Mouse (Mus musculus) liver, postnatal 0 days (tissue): Measurements from ENCODE around the gene Gm49396. TPM values are rescaled to one million over a fixed set of nuclear protein-coding genes. Genes with fewer than 3 reads are reported as not detected.

Source experiments
- ATAC-seq: fragments of 200-750 bp; cut with Nextera tagmentation; 2 replicates; pipeline ENCODE4 v1.8.0; 2017; ENCODE audit warnings: mild to moderate bottlenecking, moderate library complexity
- DNase-seq: peaks from one replicate; pipeline ENCODE4 v3.0.0-alpha.2; 2016
- H3K27ac ChIP-seq: fragments of 300-500 bp; sonication (generic); 2 replicates; pipeline ENCODE4 v1.5.1; 2014; ENCODE audit warnings: antibody characterized with exemption, moderate library complexity, mild to moderate bottlenecking, low read depth
- H3K27me3 ChIP-seq: fragments of 300-500 bp; sonication (generic); 2 replicates; pipeline ENCODE4 v1.6.1; 2014; ENCODE audit warnings: low read length, control low read depth, mixed read lengths; ENCODE audit not compliant: insufficient read depth
- H3K36me3 ChIP-seq: fragments of 300-500 bp; sonication (generic); replicated peaks from 2 replicates; pipeline ENCODE4 v1.6.1; 2014; ENCODE audit warnings: mild to moderate bottlenecking, control low read depth, low read length, moderate library complexity, mixed read lengths; ENCODE audit not compliant: insufficient read depth
- H3K4me1 ChIP-seq: fragments of 300-500 bp; sonication (generic); 2 replicates; pipeline ENCODE4 v1.6.1; 2014; ENCODE audit warnings: antibody characterized with exemption, mild to moderate bottlenecking, control low read depth; ENCODE audit not compliant: insufficient read depth
- H3K4me2 ChIP-seq: fragments of 300-500 bp; sonication (generic); 2 replicates; pipeline ENCODE4 v1.6.1; 2014; ENCODE audit warnings: low read depth, mild to moderate bottlenecking, low read length, moderate library complexity, mixed read lengths
- H3K4me3 ChIP-seq: fragments of 300-500 bp; sonication (generic); 2 replicates; pipeline ENCODE4 v1.5.1; 2014; ENCODE audit warnings: low read depth, low read length
- H3K9ac ChIP-seq: fragments of 300-500 bp; sonication (generic); replicated peaks from 2 replicates; pipeline ENCODE4 v1.6.1; 2014; ENCODE audit warnings: mild to moderate bottlenecking, moderate library complexity
- H3K9me3 ChIP-seq: fragments of 300-500 bp; sonication (generic); 2 replicates; pipeline ENCODE4 v1.6.1; 2016; ENCODE audit warnings: mild to moderate bottlenecking, control low read depth, low read length, mixed read lengths
- CTCF ChIP-seq: sonication (generic); IDR thresholded peaks from 2 replicates; pipeline ENCODE4 v1.5.1; 2016; ENCODE audit warnings: antibody characterized with exemption, low read depth
- EP300 ChIP-seq: IDR thresholded peaks from 2 replicates; pipeline ENCODE4 v1.6.1; 2016; ENCODE audit warnings: antibody characterized with exemption, low read depth, mild to moderate bottlenecking
- WGBS: fragments of 180-500 bp; shearing (Covaris S2); extraction: QIAGEN DNeasy Blood & Tissue Kit; methylation state at CpG from one replicate; pipeline ENCODE4 v1.1.7; 2014; ENCODE audit not compliant: insufficient replicate concordance; 5-methylcytosine and 5-hydroxymethylcytosine counted together
- polyA plus RNA-seq: library from polyadenylated mRNA; unstranded; fragments of >200 nt; fragmentation: Nextera tagmentation; extraction: Ambion mirVana; gene quantifications from 2 replicates; pipeline ENCODE4 v1.2.1, GENCODE M21; 2015

The Gm49396 gene
- polyA plus RNA-seq, 1 experiment from 2014 or later = 1.8 TPM

GRCm38 (mm10) chr7:30533941-30534632, 29.1 kb upstream of the Gm49396 start:
- Histone ChIP-seq H3K27me3 (no peaks in the 10 kb centered on the region), H3K4me2 (peak overlapping the region; percentile 100), H3K36me3 (peaks cover 16% of the 10 kb centered on the region), H3K4me1 (peaks cover 14% of the 10 kb centered on the region), H3K4me3 (peak overlapping the region; percentile 73), H3K9ac (peak overlapping the region; percentile 76), H3K27ac (peak overlapping the region; percentile 57; the same call in 1 of the 2 replicates), H3K9me3 (no peaks in the 10 kb centered on the region)
- WGBS = 16% methylated on average over 25 of the region's 26 CpGs
- TF ChIP-seq EP300 (no peak), CTCF (no peak)
- DNase-seq = peak; percentile 14
- no peak for ATAC-seq

- DNase-seq (peak; percentile 98), ATAC-seq (peak; percentile 97)
- H3K4me1 ChIP-seq = peaks cover 14% of the 10 kb centered on the region
- peak within 1 kb of the TSS; percentile 57 for H3K27ac ChIP-seq
- no peaks in the 10 kb centered on the region for H3K9me3 ChIP-seq
- no peaks in the 10 kb centered on the region for H3K27me3 ChIP-seq
- under 1% methylated on average over 44 of the region's 84 CpGs for WGBS
- TF ChIP-seq CTCF (no peak), EP300 (no peak)
- H3K4me3 ChIP-seq = peak within 1 kb of the TSS; percentile 73
- peak within 1 kb of the TSS; percentile 100 for H3K4me2 ChIP-seq
- H3K36me3 ChIP-seq = peaks cover 12% of the 10 kb centered on the region
- peak within 1 kb of the TSS; percentile 76 for H3K9ac ChIP-seq
These were observed 28.2 kb upstream of the Gm49396 start, which contains the start of gene Arhgap33 for GRCm38 (mm10) chr7:30534633-30535577. Arhgap33 (minus strand) TSS chr7:30535060.

- Histone ChIP-seq H3K36me3 (peaks cover 4% of the 10 kb centered on the region; the same call in 1 of the 2 replicates), H3K27me3 (no peaks in the 10 kb centered on the region), H3K4me3 (no peak overlapping the region), H3K4me1 (peaks cover 3% of the 10 kb centered on the region), H3K27ac (no peak overlapping the region), H3K9ac (no peak overlapping the region), H3K9me3 (no peaks in the 10 kb centered on the region), H3K4me2 (no peak overlapping the region)
- no peak for ATAC-seq
- no peak for TF ChIP-seq EP300
- TF ChIP-seq CTCF = no peak
- WGBS = 81% methylated on average over 7 of the region's 7 CpGs
- peak; percentile 8 for DNase-seq
These were observed 22.6 kb upstream of the Gm49396 start for GRCm38 (mm10) chr7:30540572-30540971.

GRCm38 (mm10) chr7:30544327-30544726, 18.8 kb upstream of the Gm49396 start:
- no peaks in the 10 kb centered on the region for H3K4me1 ChIP-seq
- no peak overlapping the region for H3K4me2 ChIP-seq
- no peaks in the 10 kb centered on the region for H3K27me3 ChIP-seq
- WGBS = 52% methylated on average over 2 of the region's 2 CpGs
- H3K9ac ChIP-seq = no peak overlapping the region
- no peaks in the 10 kb centered on the region for H3K9me3 ChIP-seq
- H3K4me3 ChIP-seq = no peak overlapping the region
- DNase-seq (no peak), ATAC-seq (no peak)
- peaks cover 14% of the 10 kb centered on the region; the same call in 1 of the 2 replicates for H3K36me3 ChIP-seq
- TF ChIP-seq EP300 (no peak), CTCF (no peak)
- H3K27ac ChIP-seq = no peak overlapping the region

DNA sequence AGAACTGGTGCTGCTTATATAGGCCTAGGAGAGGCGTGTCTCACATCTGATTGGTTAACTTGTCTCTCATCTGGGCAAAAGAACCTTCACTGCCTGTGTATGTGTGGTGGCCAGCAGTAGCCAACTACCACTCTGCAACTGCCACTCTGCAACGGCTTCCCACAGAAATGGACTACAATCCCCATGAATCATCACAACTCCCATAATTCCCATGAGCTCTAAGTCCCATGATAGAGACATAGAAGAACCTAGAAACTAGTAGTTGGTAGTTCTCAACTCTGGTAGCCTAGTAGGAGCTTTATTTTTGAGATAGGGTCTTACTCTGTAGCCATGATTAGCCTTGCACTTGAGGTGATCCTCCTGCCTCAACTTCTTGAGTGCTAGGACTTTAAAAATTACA, 13.3 kb upstream of the Gm49396 start:
- peaks cover 13% of the 10 kb centered on the region for H3K4me1 ChIP-seq
- 81% methylated on average over 2 of the region's 2 CpGs for WGBS
- H3K9ac ChIP-seq = no peak overlapping the region
- H3K27ac ChIP-seq = no peak overlapping the region
- peaks cover 20% of the 10 kb centered on the region for H3K36me3 ChIP-seq
- no peaks in the 10 kb centered on the region for H3K27me3 ChIP-seq
- no peaks in the 10 kb centered on the region for H3K9me3 ChIP-seq
- no peak overlapping the region for H3K4me3 ChIP-seq
- no peak for TF ChIP-seq CTCF
- no peak for TF ChIP-seq EP300
- H3K4me2 ChIP-seq = no peak overlapping the region
- ATAC-seq = no peak
- no peak for DNase-seq

GRCm38 (mm10) chr7:30550603-30551002, 12.5 kb upstream of the Gm49396 start:
- DNase-seq = no peak
- ATAC-seq = no peak
- WGBS = 92% methylated on average over 1 of the region's 1 CpGs
- no peaks in the 10 kb centered on the region for H3K9me3 ChIP-seq
- H3K4me2 ChIP-seq = no peak overlapping the region
- H3K4me1 ChIP-seq = peaks cover 13% of the 10 kb centered on the region
- no peak overlapping the region for H3K4me3 ChIP-seq
- H3K36me3 ChIP-seq = peaks cover 24% of the 10 kb centered on the region
- H3K9ac ChIP-seq = no peak overlapping the region
- H3K27me3 ChIP-seq = no peaks in the 10 kb centered on the region
- TF ChIP-seq CTCF (no peak), EP300 (no peak)
- no peak overlapping the region for H3K27ac ChIP-seq
